Mouse (Mus musculus) erythroid progenitor cell, adult 5-6 weeks (primary cell): ENCODE data around the gene Itga7. TPM values are rescaled to one million over a fixed set of nuclear protein-coding genes. Genes with fewer than 3 reads are reported as not detected.
"Not testable (repeated sequence)": the region's sequence is repeated elsewhere in the genome, so short reads cannot be mapped to it uniquely, and the experiment has no call there.

ENCODE experiments used
- ATAC-seq: replicated peaks from 2 replicates; pipeline ENCODE4 v1.8.0; 2016; ENCODE audit warnings: moderate number of reproducible peaks, mild to moderate bottlenecking, moderate TSS enrichment, inconsistent platforms; ENCODE audit not compliant: poor library complexity, low FRiP score, severe bottlenecking
- total RNA-seq, 2 experiments: library from RNA; stranded (forward) in 1 of 2; stranded (reverse) in 1 of 2; fragments of 150-400 nt in 1 of 2; fragments of 186-747, 209-891 nt in 1 of 2; gene quantifications; 2 replicates each; pipeline versions ENCODE4 v1.2.3 to v1.2.4; 2015 to 2017; ENCODE audit warnings: low replicate concordance in 2 of 2

Gene Itga7
- total RNA-seq, 2 experiments from 2014 or later = not detected

- no peak for ATAC-seq
Measured at GRCm38 (mm10) chr10:128970740-128971250, 37.2 kb downstream of the Itga7 start.

DNA sequence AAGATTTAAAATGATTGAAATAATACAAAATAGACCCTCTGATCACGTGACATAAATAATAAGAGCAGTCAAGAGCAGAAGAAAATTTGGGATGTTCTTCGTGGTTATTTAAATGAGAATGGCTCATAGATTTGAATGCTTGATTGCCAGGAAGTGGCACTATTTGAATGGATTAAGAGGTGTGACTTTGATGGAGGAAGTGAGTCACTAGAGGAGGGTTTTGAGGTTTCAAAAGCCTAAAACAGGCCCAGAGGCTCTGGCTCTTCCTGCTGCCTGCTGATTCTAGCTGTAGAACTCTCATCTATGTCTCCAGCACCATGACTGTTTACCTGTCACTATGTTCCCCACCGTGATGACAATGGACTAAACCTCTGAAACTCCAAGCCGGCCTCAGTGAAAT is 39.2 kb downstream of the Itga7 start:
- ATAC-seq = no peak

GRCm38 (mm10) chr10:128976395-128976794 is 42.8 kb downstream of the Itga7 start:
- no peak for ATAC-seq

- ATAC-seq = no peak
Measured at GRCm38 (mm10) chr10:128977522-128978114, 44.0 kb downstream of the Itga7 start.

GRCm38 (mm10) chr10:128980644-128981365 is 47.2 kb downstream of the Itga7 start:
- ATAC-seq = no peak

GRCm38 (mm10) chr10:128989131-128989530 is 55.5 kb downstream of the Itga7 start, which contains the start of gene Olfr9:
Gene Olfr9, plus strand, starts transcription at chr10:128989431.
- not testable (repeated sequence) for ATAC-seq

DNA sequence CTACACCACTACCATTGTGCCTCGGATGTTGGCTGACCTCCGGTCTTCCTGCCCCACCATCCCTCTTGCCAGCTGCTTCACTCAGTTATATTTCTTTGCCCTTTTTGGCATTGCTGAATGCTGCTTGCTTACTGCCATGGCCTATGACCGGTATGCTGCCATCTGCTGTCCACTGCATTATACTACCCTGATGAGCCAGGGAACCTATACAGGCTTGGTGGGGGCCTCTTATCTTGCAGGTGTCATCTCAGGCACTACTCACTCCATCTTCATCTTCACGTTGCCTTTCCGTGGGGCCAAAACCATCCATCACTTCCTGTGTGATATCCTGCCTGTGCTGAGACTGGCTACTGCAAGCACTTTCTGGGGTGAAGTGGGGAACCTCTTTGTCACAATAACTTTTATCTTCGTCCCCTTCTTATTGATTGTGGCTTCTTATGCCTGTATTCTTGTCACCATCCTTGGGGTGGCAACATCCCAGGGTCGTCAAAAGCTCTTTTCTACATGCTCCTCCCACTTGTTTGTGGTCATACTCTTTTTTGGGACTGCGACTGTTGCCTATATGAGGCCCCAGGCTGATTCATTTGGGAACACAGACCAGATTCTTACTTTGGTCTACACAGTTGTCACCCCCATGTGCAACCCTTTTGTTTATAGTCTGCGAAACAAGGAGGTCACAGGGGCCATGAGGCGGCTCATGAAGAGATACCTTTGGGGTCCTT is 56.7 kb downstream of the Itga7 start:
- not testable (repeated sequence) for ATAC-seq

DNA sequence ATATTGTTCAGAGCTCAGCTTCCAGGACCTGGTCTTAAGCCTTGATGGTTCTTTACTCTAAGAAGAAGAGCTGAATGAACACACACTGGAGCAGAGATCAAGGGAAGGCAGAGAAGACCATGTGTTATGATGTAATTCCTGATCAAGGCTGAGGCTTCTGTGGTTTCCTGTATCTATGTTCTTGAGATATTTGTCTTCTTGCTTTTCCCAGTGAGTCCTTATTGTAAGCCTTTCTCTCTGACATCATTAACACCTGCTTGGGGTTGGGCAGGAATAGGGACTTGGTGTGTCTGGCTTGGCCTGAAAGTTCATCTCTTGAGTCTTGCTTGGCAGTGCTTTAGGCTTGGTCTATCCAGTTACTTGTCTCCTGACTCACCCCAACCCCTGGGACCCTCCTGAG is 57.4 kb downstream of the Itga7 start:
- no peak for ATAC-seq

DNA sequence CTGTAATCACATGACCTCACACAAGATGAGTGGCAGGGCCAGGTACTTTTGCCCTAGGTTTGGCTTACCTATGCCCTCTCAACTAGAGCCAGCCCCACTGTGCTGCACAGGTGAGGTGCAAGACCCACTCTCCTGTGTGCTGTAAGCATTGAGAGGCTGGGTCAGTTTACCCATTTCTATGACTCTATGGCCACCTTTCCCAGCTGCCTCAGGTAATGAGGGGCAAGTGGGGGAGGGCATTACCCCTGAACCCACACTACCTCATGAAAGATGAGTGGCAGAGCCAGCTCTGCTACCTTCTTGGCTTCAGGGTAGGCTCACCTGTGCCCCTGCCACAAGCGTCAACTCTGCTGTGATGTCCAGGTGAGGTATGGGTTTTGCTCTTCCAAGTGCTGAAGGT is 62.2 kb downstream of the Itga7 start:
- ATAC-seq = no peak

GRCm38 (mm10) chr10:128996523-128997040 is 63.0 kb downstream of the Itga7 start:
- no peak for ATAC-seq

GRCm38 (mm10) chr10:129004032-129004920 is 70.7 kb downstream of the Itga7 start:
- ATAC-seq = no peak

Other genes starting within 250 kb of the Itga7 start
- gene Rab5b, start 237.6 kb upstream of the Itga7 start, total RNA-seq (2015; ENCODE audit: low replicate concordance) = 30.6 and 54.1 TPM in 2 replicates
- gene Rab5b, start 237.6 kb upstream of the Itga7 start, total RNA-seq (2017; ENCODE audit: low replicate concordance) = 37.7 and 46.8 TPM in 2 replicates
- gene Pmel, start 229.6 kb upstream of the Itga7 start, total RNA-seq (2015; ENCODE audit: low replicate concordance) = not detected in 2 replicates
- gene Pmel, start 229.6 kb upstream of the Itga7 start, total RNA-seq (2017; ENCODE audit: low replicate concordance) = 0.39 TPM in 1 of 2 replicates, not detected in the other
- gene Cdk2, start 228.8 kb upstream of the Itga7 start, total RNA-seq (2015; ENCODE audit: low replicate concordance) = 111 and 124 TPM in 2 replicates
- 62.0 and 73.5 TPM in 2 replicates for gene Cdk2, start 228.8 kb upstream of the Itga7 start, total RNA-seq (2017; ENCODE audit: low replicate concordance)
- 9.6 and 16.2 TPM in 2 replicates for gene Dgka, start 189.0 kb upstream of the Itga7 start, total RNA-seq (2015; ENCODE audit: low replicate concordance)
- gene Dgka, start 189.0 kb upstream of the Itga7 start, total RNA-seq (2017; ENCODE audit: low replicate concordance) = 2.5 and 9.6 TPM in 2 replicates
- 13.8 and 19.5 TPM in 2 replicates for gene Pym1, start 185.9 kb upstream of the Itga7 start, total RNA-seq (2015; ENCODE audit: low replicate concordance)
- 15.5 and 19.7 TPM in 2 replicates for gene Pym1, start 185.9 kb upstream of the Itga7 start, total RNA-seq (2017; ENCODE audit: low replicate concordance)
- gene Mmp19, start 142.9 kb upstream of the Itga7 start, total RNA-seq (2015; ENCODE audit: low replicate concordance) = 1.3 and 1.4 TPM in 2 replicates
- 0.90 and 1.9 TPM in 2 replicates for gene Mmp19, start 142.9 kb upstream of the Itga7 start, total RNA-seq (2017; ENCODE audit: low replicate concordance)
- gene Dnajc14, start 129.8 kb upstream of the Itga7 start, total RNA-seq (2015; ENCODE audit: low replicate concordance) = 15.1 and 15.5 TPM in 2 replicates
- gene Dnajc14, start 129.8 kb upstream of the Itga7 start, total RNA-seq (2017; ENCODE audit: low replicate concordance) = 23.5 and 24.6 TPM in 2 replicates
- 6.5 TPM in 1 of 2 replicates, not detected in the other for gene Tmem198b, start 129.4 kb upstream of the Itga7 start, total RNA-seq (2015; ENCODE audit: low replicate concordance)
- 0.26 and 2.0 TPM in 2 replicates for gene Tmem198b, start 129.4 kb upstream of the Itga7 start, total RNA-seq (2017; ENCODE audit: low replicate concordance)
- gene Sarnp, start 116.5 kb upstream of the Itga7 start, total RNA-seq (2015; ENCODE audit: low replicate concordance) = 151 and 206 TPM in 2 replicates
- gene Sarnp, start 116.5 kb upstream of the Itga7 start, total RNA-seq (2017; ENCODE audit: low replicate concordance) = 162 and 172 TPM in 2 replicates
- 32.7 and 45.4 TPM in 2 replicates for gene Ormdl2, start 112.2 kb upstream of the Itga7 start, total RNA-seq (2015; ENCODE audit: low replicate concordance)
- gene Ormdl2, start 112.2 kb upstream of the Itga7 start, total RNA-seq (2017; ENCODE audit: low replicate concordance) = 23.9 and 91.4 TPM in 2 replicates
- gene Gdf11, start 42.1 kb upstream of the Itga7 start, total RNA-seq (2015; ENCODE audit: low replicate concordance) = 0.36 TPM in 1 of 2 replicates, not detected in the other
- not detected in 2 replicates for gene Gdf11, start 42.1 kb upstream of the Itga7 start, total RNA-seq (2017; ENCODE audit: low replicate concordance)
- gene Cd63, start 32.8 kb upstream of the Itga7 start, total RNA-seq (2015; ENCODE audit: low replicate concordance) = 57.4 and 85.1 TPM in 2 replicates
- 17.7 and 28.4 TPM in 2 replicates for gene Cd63, start 32.8 kb upstream of the Itga7 start, total RNA-seq (2017; ENCODE audit: low replicate concordance)
- gene Rdh5, start 10.9 kb upstream of the Itga7 start, total RNA-seq (2015; ENCODE audit: low replicate concordance) = 11.7 TPM in 1 of 2 replicates, not detected in the other
- 20.1 TPM in 1 of 2 replicates, not detected in the other for gene Rdh5, start 10.9 kb upstream of the Itga7 start, total RNA-seq (2017; ENCODE audit: low replicate concordance)
- gene Bloc1s1, start 9.8 kb upstream of the Itga7 start, total RNA-seq (2015; ENCODE audit: low replicate concordance) = 49.0 and 51.2 TPM in 2 replicates
- 15.5 and 37.2 TPM in 2 replicates for gene Bloc1s1, start 9.8 kb upstream of the Itga7 start, total RNA-seq (2017; ENCODE audit: low replicate concordance)
- gene Mettl7b, start 27.2 kb downstream of the Itga7 start, total RNA-seq (2015; ENCODE audit: low replicate concordance) = not detected in 2 replicates
- not detected in 2 replicates for gene Mettl7b, start 27.2 kb downstream of the Itga7 start, total RNA-seq (2017; ENCODE audit: low replicate concordance)
- not detected in 2 replicates for gene Olfr9, start 55.6 kb downstream of the Itga7 start, total RNA-seq (2015; ENCODE audit: low replicate concordance)
- gene Olfr9, start 55.6 kb downstream of the Itga7 start, total RNA-seq (2017; ENCODE audit: low replicate concordance) = not detected in 2 replicates
- not detected in 2 replicates for gene Olfr763, start 77.0 kb downstream of the Itga7 start, total RNA-seq (2015; ENCODE audit: low replicate concordance)
- gene Olfr763, start 77.0 kb downstream of the Itga7 start, total RNA-seq (2017; ENCODE audit: low replicate concordance) = not detected in 2 replicates
- gene Olfr764-ps1, start 106.1 kb downstream of the Itga7 start, total RNA-seq (2015; ENCODE audit: low replicate concordance) = not detected in 2 replicates
- gene Olfr764-ps1, start 106.1 kb downstream of the Itga7 start, total RNA-seq (2017; ENCODE audit: low replicate concordance) = not detected in 2 replicates
- gene Olfr765, start 116.2 kb downstream of the Itga7 start, total RNA-seq (2015; ENCODE audit: low replicate concordance) = not detected in 2 replicates
- gene Olfr765, start 116.2 kb downstream of the Itga7 start, total RNA-seq (2017; ENCODE audit: low replicate concordance) = not detected in 2 replicates
- not detected in 2 replicates for gene Olfr766-ps1, start 135.2 kb downstream of the Itga7 start, total RNA-seq (2015; ENCODE audit: low replicate concordance)
- gene Olfr766-ps1, start 135.2 kb downstream of the Itga7 start, total RNA-seq (2017; ENCODE audit: low replicate concordance) = not detected in 2 replicates
- gene Olfr767, start 149.1 kb downstream of the Itga7 start, total RNA-seq (2015; ENCODE audit: low replicate concordance) = not detected in 2 replicates
- gene Olfr767, start 149.1 kb downstream of the Itga7 start, total RNA-seq (2017; ENCODE audit: low replicate concordance) = not detected in 2 replicates
- not detected in 2 replicates for gene Olfr768, start 165.6 kb downstream of the Itga7 start, total RNA-seq (2015; ENCODE audit: low replicate concordance)
- not detected in 2 replicates for gene Olfr768, start 165.6 kb downstream of the Itga7 start, total RNA-seq (2017; ENCODE audit: low replicate concordance)
- gene Olfr769, start 184.0 kb downstream of the Itga7 start, total RNA-seq (2015; ENCODE audit: low replicate concordance) = not detected in 2 replicates
- gene Olfr769, start 184.0 kb downstream of the Itga7 start, total RNA-seq (2017; ENCODE audit: low replicate concordance) = not detected in 2 replicates
- not detected in 2 replicates for gene Olfr770, start 205.2 kb downstream of the Itga7 start, total RNA-seq (2015; ENCODE audit: low replicate concordance)
- not detected in 2 replicates for gene Olfr770, start 205.2 kb downstream of the Itga7 start, total RNA-seq (2017; ENCODE audit: low replicate concordance)
- not detected in 2 replicates for gene Olfr771, start 230.9 kb downstream of the Itga7 start, total RNA-seq (2015; ENCODE audit: low replicate concordance)
- not detected in 2 replicates for gene Olfr771, start 230.9 kb downstream of the Itga7 start, total RNA-seq (2017; ENCODE audit: low replicate concordance)
- gene Olfr772, start 244.1 kb downstream of the Itga7 start, total RNA-seq (2015; ENCODE audit: low replicate concordance) = not detected in 2 replicates
- not detected in 2 replicates for gene Olfr772, start 244.1 kb downstream of the Itga7 start, total RNA-seq (2017; ENCODE audit: low replicate concordance)